Mouse (Mus musculus) neural tube, embryonic 15.5 days (tissue): ENCODE data around the gene Rnf169. TPM values are rescaled to one million over a fixed set of nuclear protein-coding genes. Genes with fewer than 3 reads are reported as not detected.
A peak's percentile ranks its signal among the peaks of the same experiment; 100 is the strongest.

Source experiments
- ATAC-seq: fragments of 200-750 bp; cut with Nextera tagmentation; 2 replicates; pipeline ENCODE4 v1.8.0; 2017; ENCODE audit warnings: mild to moderate bottlenecking, moderate TSS enrichment, moderate library complexity; ENCODE audit not compliant: low FRiP score
- H3K27ac ChIP-seq: fragments of 300-500 bp; sonication (generic); replicated peaks from 2 replicates; pipeline ENCODE4 v1.5.1; 2015; ENCODE audit warnings: mild to moderate bottlenecking, inconsistent platforms
- H3K27me3 ChIP-seq: fragments of 300-500 bp; sonication (generic); replicated peaks from 2 replicates; pipeline ENCODE4 v1.6.1; 2015; ENCODE audit warnings: inconsistent platforms
- H3K36me3 ChIP-seq: fragments of 300-500 bp; sonication (generic); 2 replicates; pipeline ENCODE4 v1.6.1; 2015; ENCODE audit warnings: inconsistent platforms
- H3K4me1 ChIP-seq: fragments of 300-500 bp; sonication (generic); 2 replicates; pipeline ENCODE4 v1.6.1; 2015; ENCODE audit warnings: inconsistent platforms
- H3K4me2 ChIP-seq: fragments of 300-500 bp; sonication (generic); 2 replicates; pipeline ENCODE4 v1.6.1; 2015; ENCODE audit warnings: inconsistent platforms, mild to moderate bottlenecking, moderate library complexity
- H3K4me3 ChIP-seq: fragments of 300-500 bp; sonication (generic); replicated peaks from 2 replicates; pipeline ENCODE4 v1.5.1; 2015; ENCODE audit warnings: mild to moderate bottlenecking, inconsistent platforms
- H3K9ac ChIP-seq: fragments of 300-500 bp; sonication (generic); replicated peaks from 2 replicates; pipeline ENCODE4 v1.6.1; 2015; ENCODE audit warnings: mild to moderate bottlenecking, inconsistent platforms
- H3K9me3 ChIP-seq: fragments of 300-500 bp; sonication (generic); replicated peaks from 2 replicates; pipeline ENCODE4 v1.6.1; 2016; ENCODE audit warnings: inconsistent platforms
- WGBS: fragments of 180-500 bp; shearing (Covaris S2); methylation state at CpG from one replicate; pipeline ENCODE4 v1.1.7; 2015; ENCODE audit warnings: mixed read lengths; 5-methylcytosine and 5-hydroxymethylcytosine counted together
- polyA plus RNA-seq: library from polyadenylated mRNA; unstranded; fragments of >200 nt; fragmentation: Nextera tagmentation; extraction: Ambion mirVana; gene quantifications from 2 replicates; pipeline ENCODE4 v1.2.1, GENCODE M21; 2015

The Rnf169 gene
- 4.2 and 4.6 TPM in 2 replicates for polyA plus RNA-seq

- H3K9ac ChIP-seq, result peak within 1 kb of the TSS; percentile 82
- under 1% methylated on average over 55 of the region's 55 CpGs for WGBS
- peak within 1 kb of the TSS; percentile 98 for H3K4me3 ChIP-seq
- peaks cover 30% of the 10 kb centered on the region for H3K4me1 ChIP-seq
- no peaks in the 10 kb centered on the region for H3K36me3 ChIP-seq
- H3K4me2 ChIP-seq, result peak within 1 kb of the TSS; percentile 81
- peak within 1 kb of the TSS; percentile 94 for H3K27ac ChIP-seq
- ATAC-seq, result peak; percentile 96
- H3K9me3 ChIP-seq, result no peaks in the 10 kb centered on the region
- H3K27me3 ChIP-seq, result no peaks in the 10 kb centered on the region
Measured at GRCm38 (mm10) chr7:99980132-99980591, at the start of gene Rnf169. TSS of gene Rnf169 (minus strand) at chr7:99980448.

GRCm38 (mm10) chr7:100029307-100029706 lies 49.1 kb upstream of the Rnf169 start:
- Histone ChIP-seq H3K27me3 (no peaks in the 10 kb centered on the region), H3K36me3 (no peaks in the 10 kb centered on the region), H3K4me2 (no peak overlapping the region), H3K9me3 (no peaks in the 10 kb centered on the region), H3K4me3 (no peak overlapping the region), H3K4me1 (no peaks in the 10 kb centered on the region), H3K27ac (no peak overlapping the region), H3K9ac (no peak overlapping the region)
- ATAC-seq, result no peak
- 44% methylated on average over 3 of the region's 3 CpGs for WGBS

- H3K36me3 ChIP-seq, result no peaks in the 10 kb centered on the region
- no peak overlapping the region for H3K4me3 ChIP-seq
- no peaks in the 10 kb centered on the region for H3K4me1 ChIP-seq
- H3K4me2 ChIP-seq, result no peak overlapping the region
- no peak overlapping the region for H3K9ac ChIP-seq
- 72% methylated on average over 5 of the region's 5 CpGs for WGBS
- H3K27me3 ChIP-seq, result no peaks in the 10 kb centered on the region
- no peaks in the 10 kb centered on the region for H3K9me3 ChIP-seq
- no peak overlapping the region for H3K27ac ChIP-seq
- no peak for ATAC-seq
Measured at GRCm38 (mm10) chr7:100027353-100027752, 47.1 kb upstream of the Rnf169 start.

- Histone ChIP-seq H3K27ac (no peak overlapping the region), H3K4me3 (no peak overlapping the region), H3K4me2 (no peak overlapping the region), H3K36me3 (no peaks in the 10 kb centered on the region), H3K4me1 (peaks cover 8% of the 10 kb centered on the region; the same call in 1 of the 2 replicates), H3K9me3 (no peaks in the 10 kb centered on the region), H3K9ac (no peak overlapping the region), H3K27me3 (no peaks in the 10 kb centered on the region)
- ATAC-seq, result no peak
- 92% methylated on average over 8 of the region's 8 CpGs for WGBS
Measured at GRCm38 (mm10) chr7:100017056-100017455, 36.8 kb upstream of the Rnf169 start.

GRCm38 (mm10) chr7:100014123-100014600 lies 33.9 kb upstream of the Rnf169 start:
- H3K4me3 ChIP-seq, result no peak overlapping the region
- no peak for ATAC-seq
- H3K9me3 ChIP-seq, result no peaks in the 10 kb centered on the region
- H3K27me3 ChIP-seq, result peaks cover 9% of the 10 kb centered on the region
- no peak overlapping the region for H3K27ac ChIP-seq
- 70% methylated on average over 8 of the region's 8 CpGs for WGBS
- no peak overlapping the region for H3K4me2 ChIP-seq
- H3K9ac ChIP-seq, result no peak overlapping the region
- H3K36me3 ChIP-seq, result no peaks in the 10 kb centered on the region
- peaks cover 12% of the 10 kb centered on the region for H3K4me1 ChIP-seq

- no peak overlapping the region for H3K4me2 ChIP-seq
- peaks cover 25% of the 10 kb centered on the region for H3K27me3 ChIP-seq
- no peaks in the 10 kb centered on the region for H3K36me3 ChIP-seq
- no peak for ATAC-seq
- H3K9me3 ChIP-seq, result no peaks in the 10 kb centered on the region
- 0 out of 2 replicates have a peak overlapping the region, but pooled peaks have one; percentile 23 for H3K27ac ChIP-seq
- peaks cover 12% of the 10 kb centered on the region for H3K4me1 ChIP-seq
- H3K9ac ChIP-seq, result no peak overlapping the region
- H3K4me3 ChIP-seq, result no peak overlapping the region
- WGBS, result 36% methylated on average over 6 of the region's 6 CpGs
Measured at GRCm38 (mm10) chr7:100012515-100012914, 32.3 kb upstream of the Rnf169 start.

- H3K4me1 ChIP-seq, result peaks cover 12% of the 10 kb centered on the region
- 0 out of 2 replicates have a peak overlapping the region, but pooled peaks have one; percentile 23 for H3K27ac ChIP-seq
- H3K9ac ChIP-seq, result no peak overlapping the region
- ATAC-seq, result 0 out of 2 replicates have a peak, but pooled peaks have one; percentile 36
- H3K9me3 ChIP-seq, result no peaks in the 10 kb centered on the region
- WGBS, result 34% methylated on average over 8 of the region's 8 CpGs
- H3K4me2 ChIP-seq, result no peak overlapping the region
- no peaks in the 10 kb centered on the region for H3K36me3 ChIP-seq
- H3K4me3 ChIP-seq, result no peak overlapping the region
- H3K27me3 ChIP-seq, result peaks cover 29% of the 10 kb centered on the region
Measured at GRCm38 (mm10) chr7:100012085-100012484, 31.8 kb upstream of the Rnf169 start.

GRCm38 (mm10) chr7:100010711-100011110 lies 30.5 kb upstream of the Rnf169 start:
- Histone ChIP-seq H3K27ac (no peak overlapping the region), H3K4me2 (no peak overlapping the region), H3K27me3 (peaks cover 41% of the 10 kb centered on the region), H3K4me1 (peaks cover 21% of the 10 kb centered on the region), H3K36me3 (no peaks in the 10 kb centered on the region), H3K9ac (no peak overlapping the region), H3K9me3 (no peaks in the 10 kb centered on the region), H3K4me3 (no peak overlapping the region)
- no peak for ATAC-seq
- 77% methylated on average over 5 of the region's 5 CpGs for WGBS

GRCm38 (mm10) chr7:100009640-100010039 lies 29.4 kb upstream of the Rnf169 start:
- no peak overlapping the region for H3K9ac ChIP-seq
- H3K4me3 ChIP-seq, result no peak overlapping the region
- no peaks in the 10 kb centered on the region for H3K9me3 ChIP-seq
- peak overlapping the region; percentile 22; the same call in 1 of the 2 replicates for H3K4me2 ChIP-seq
- no peak overlapping the region for H3K27ac ChIP-seq
- 11% methylated on average over 11 of the region's 11 CpGs for WGBS
- H3K27me3 ChIP-seq, result peaks cover 52% of the 10 kb centered on the region
- H3K36me3 ChIP-seq, result no peaks in the 10 kb centered on the region
- no peak for ATAC-seq
- H3K4me1 ChIP-seq, result peaks cover 28% of the 10 kb centered on the region

- 86% methylated on average over 4 of the region's 4 CpGs for WGBS
- no peaks in the 10 kb centered on the region for H3K9me3 ChIP-seq
Measured at GRCm38 (mm10) chr7:100008765-100009164, 28.5 kb upstream of the Rnf169 start.

GRCm38 (mm10) chr7:100006411-100006810 lies 26.2 kb upstream of the Rnf169 start:
- H3K36me3 ChIP-seq, result no peaks in the 10 kb centered on the region
- H3K27ac ChIP-seq, result no peak overlapping the region
- ATAC-seq, result no peak
- WGBS, result 7% methylated on average over 11 of the region's 11 CpGs
- peak overlapping the region; percentile 100 for H3K4me2 ChIP-seq
- peak overlapping the region; percentile 53 for H3K4me3 ChIP-seq
- peaks cover 20% of the 10 kb centered on the region for H3K4me1 ChIP-seq
- no peak overlapping the region for H3K9ac ChIP-seq
- no peaks in the 10 kb centered on the region for H3K9me3 ChIP-seq
- H3K27me3 ChIP-seq, result peaks cover 64% of the 10 kb centered on the region

More at GRCm38 (mm10) chr7:100008765-100009164, 28.5 kb upstream of the Rnf169 start:
- Histone ChIP-seq H3K27ac (no peak overlapping the region), H3K36me3 (no peaks in the 10 kb centered on the region), H3K9ac (no peak overlapping the region), H3K27me3 (peaks cover 58% of the 10 kb centered on the region), H3K4me1 (peaks cover 25% of the 10 kb centered on the region), H3K4me2 (no peak overlapping the region), H3K4me3 (no peak overlapping the region)
- no peak for ATAC-seq

GRCm38 (mm10) chr7:100005790-100006189 lies 25.5 kb upstream of the Rnf169 start, which contains the start of gene Chrdl2:
TSS of gene Chrdl2 (plus strand) at chr7:100006172.
- peak within 1 kb of the TSS; percentile 53 for H3K4me3 ChIP-seq
- no peaks in the 10 kb centered on the region for H3K36me3 ChIP-seq
- peak within 1 kb of the TSS; percentile 56 for H3K9ac ChIP-seq
- peaks cover 64% of the 10 kb centered on the region for H3K27me3 ChIP-seq
- H3K9me3 ChIP-seq, result no peaks in the 10 kb centered on the region
- peak within 1 kb of the TSS; percentile 100 for H3K4me2 ChIP-seq
- peak; percentile 85 for ATAC-seq
- H3K4me1 ChIP-seq, result peaks cover 20% of the 10 kb centered on the region
- 0% methylated on average over 41 of the region's 44 CpGs for WGBS
- no peak within 1 kb of the TSS for H3K27ac ChIP-seq
